ENCODE assay signal across 1 mouse cellular context in the genomic region with DNA sequence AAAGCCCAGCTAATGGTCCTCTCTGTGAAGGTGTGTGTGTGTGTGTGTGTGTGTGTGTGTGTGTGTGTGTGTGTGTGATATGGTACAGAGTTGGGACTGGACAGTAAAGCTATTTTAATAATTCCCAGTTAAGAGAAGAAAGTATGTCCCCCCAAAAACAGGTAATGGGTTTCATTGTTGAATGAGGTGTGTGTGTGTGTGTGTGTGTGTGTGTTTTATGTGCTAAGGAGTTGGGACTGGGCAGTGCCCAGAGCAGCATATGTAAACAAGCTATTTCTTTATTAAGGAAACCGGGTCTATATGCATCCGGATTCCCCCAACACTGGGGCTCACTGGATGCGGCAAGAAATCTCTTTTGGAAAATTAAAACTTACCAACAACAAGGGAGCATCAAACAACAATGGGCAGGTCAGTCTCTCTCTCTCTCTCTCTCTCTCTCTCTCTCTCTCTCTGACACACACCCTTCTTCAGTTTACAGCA.
TF ChIP-seq lines count a peak whose summit lies in the region.

No protein-coding gene starts in this region.

TF ChIP-seq in CH12.LX, 34 proteins besides CTCF, POLR2A, EP300 and RAD21:
- TF ChIP-seq UBTF (IDR thresholded peaks at IDR 0.05; ENCODE audit: low read depth, low read length): no peak
- no peak for TF ChIP-seq MEF2A (IDR thresholded peaks at IDR 0.05; ENCODE audit: borderline replicate concordance, low read depth, low read length)
- TF ChIP-seq ZC3H11A (IDR thresholded peaks at IDR 0.05; ENCODE audit: low read depth, low read length): no peak
